Mouse (Mus musculus): ENCODE data around the gene Mrpl38.

DNA sequence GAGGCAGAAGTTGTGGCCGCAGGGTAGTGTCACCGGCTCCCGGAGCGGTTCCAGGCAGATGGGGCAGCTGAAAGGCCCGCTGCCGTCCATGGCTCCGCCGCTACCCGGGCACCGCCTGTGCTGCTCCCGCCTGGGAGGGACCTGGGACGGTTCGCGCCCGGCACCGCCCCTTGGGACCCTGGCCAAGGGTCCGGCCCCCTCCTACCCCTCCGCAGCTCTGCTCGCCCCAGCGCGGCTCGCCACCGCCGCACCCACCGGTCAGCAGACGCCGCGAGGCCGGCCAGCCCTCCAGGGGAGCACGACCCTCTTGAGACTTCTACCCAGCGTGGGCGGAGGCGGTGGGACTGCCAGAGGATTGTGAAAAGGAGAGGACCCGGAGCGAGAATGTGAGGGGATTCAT lies 28.5 kb downstream of the Mrpl38 start:
- TF ChIP-seq CTCF (IDR thresholded peaks at IDR 0.05; ENCODE audit: low read depth) (no peak), EP300 (IDR thresholded peaks at IDR 0.05; ENCODE audit: low read depth) (no peak)
